Mouse (Mus musculus): ENCODE measurements at regions not wholly inside any gene's neighbourhood (a gene's known extent, or its start where the extent isn't known, plus 50 kb on each side); places are given as distances from the start of the nearest gene placed in this dataset.

- TF ChIP-seq POLR2A (IDR thresholded peaks at IDR 0.05; ENCODE audit: insufficient read length, low read depth) (no peak), POLR2AphosphoS2 (IDR thresholded peaks at IDR 0.05; ENCODE audit: insufficient read length, low read depth) (no peak), MAX (IDR thresholded peaks at IDR 0.05; ENCODE audit: low read depth) (no peak), USF1 (IDR thresholded peaks at IDR 0.05; ENCODE audit: low read depth) (no peak), TCF12 (IDR thresholded peaks at IDR 0.05; ENCODE audit: insufficient read depth, poor library complexity, severe bottlenecking) (no peak), E2F4 (IDR thresholded peaks at IDR 0.05; ENCODE audit: insufficient read depth) (no peak), MYOD1 (IDR thresholded peaks at IDR 0.05; ENCODE audit: control insufficient read depth in 1 of 3, insufficient read length in 2 of 3, low read depth in 2 of 3) (no peak), MYOG (IDR thresholded peaks at IDR 0.05; ENCODE audit: control insufficient read depth in 1 of 3, insufficient read depth in 1 of 3, insufficient read length in 2 of 3, low read depth in 2 of 3) (no peak), TCF3 (IDR thresholded peaks at IDR 0.05; ENCODE audit: insufficient read length, low read depth) (no peak), CEBPB (IDR thresholded peaks at IDR 0.05; ENCODE audit: insufficient read depth, poor library complexity, severe bottlenecking) (no peak), REST (IDR thresholded peaks at IDR 0.05; ENCODE audit: insufficient read depth, insufficient read length) (no peak)
Measured at GRCm38 (mm10) chr8:113552826-113553225, 82.6 kb upstream of the Mon1b start.

Data from myocyte (in vitro differentiated cells).